Mouse (Mus musculus) megakaryocyte, embryonic 14.5 days (primary cell): ENCODE measurements at regions not wholly inside any gene's neighbourhood (a gene's known extent, or its start where the extent isn't known, plus 50 kb on each side); places are given as distances from the start of the nearest gene placed in this dataset.

Experiments
- FLI1 ChIP-seq: IDR thresholded peaks from 2 replicates; pipeline ENCODE4 v1.6.1; 2012; ENCODE audit warnings: low read length, inconsistent platforms, mixed read lengths
- GATA1 ChIP-seq: IDR thresholded peaks from 3 replicates; pipeline ENCODE4 v1.6.1; 2012; ENCODE audit warnings: mixed read lengths, low read length, inconsistent platforms, borderline replicate concordance

DNA sequence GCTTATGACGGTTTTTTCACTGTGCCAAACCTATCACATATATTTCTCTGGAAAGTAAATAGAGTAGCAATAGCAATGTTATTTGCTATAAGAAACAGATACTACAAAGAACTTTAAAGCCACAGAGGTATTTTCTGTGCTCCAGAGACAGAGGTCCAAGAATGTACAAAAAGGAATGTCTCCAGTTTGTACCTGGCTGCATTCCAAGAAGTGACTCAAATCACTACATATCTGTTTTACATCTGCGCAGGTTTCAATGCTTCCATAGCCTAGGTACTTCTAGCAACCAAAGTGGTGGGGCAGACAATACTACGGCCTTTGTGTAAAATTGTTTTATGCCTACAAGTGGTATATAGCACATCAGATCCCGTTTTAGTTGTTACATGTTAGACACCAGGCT lies 620.7 kb upstream of the Klf6 start:
- TF ChIP-seq GATA1 (no peak), FLI1 (no peak)
